Mouse (Mus musculus): ENCODE measurements around the gene Tbx18. TPM values are rescaled to one million over a fixed set of nuclear protein-coding genes. Genes with fewer than 3 reads are reported as not detected.

Gene Tbx18
- not detected in 2 replicates for polyA plus RNA-seq (2012; ENCODE audit: low replicate concordance)

DNA sequence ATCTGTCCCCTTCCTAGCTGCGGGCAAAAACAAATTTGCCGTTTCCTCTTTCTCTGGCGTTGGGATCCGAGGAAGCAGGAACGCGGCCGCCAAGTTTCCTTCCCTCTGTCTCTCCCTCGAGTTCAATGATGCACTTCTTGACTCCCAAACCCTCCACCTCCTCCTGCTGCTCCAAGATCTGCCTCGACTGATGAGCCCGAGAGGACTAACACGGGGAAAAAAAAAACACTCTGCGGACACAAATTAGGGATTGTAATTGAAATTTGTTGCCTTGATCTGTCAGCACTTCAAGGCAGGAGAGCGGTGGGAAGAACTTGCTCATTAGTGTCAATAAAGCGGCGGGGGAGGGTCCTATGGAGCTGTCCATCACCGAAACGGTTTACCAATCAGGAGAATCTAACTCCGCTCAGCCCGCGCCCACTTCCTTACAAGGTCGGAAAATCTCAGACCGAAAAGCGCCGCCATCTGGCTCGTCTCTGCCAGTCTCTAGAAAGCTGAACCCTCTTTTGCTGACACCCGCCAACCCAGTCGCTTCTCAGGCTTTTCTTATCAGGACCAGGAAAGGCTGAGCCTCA is at the start of gene Tbx18:
Gene Tbx18 (minus strand): TSS at position 300 of the 575 bp plus-strand sequence.

Measured in leukemia stem cell, adult 10-12 weeks (primary cell).